Mouse (Mus musculus): ENCODE results near the gene Thbs4. TPM values are rescaled to one million over a fixed set of nuclear protein-coding genes. Genes with fewer than 3 reads are reported as not detected.
A peak's percentile ranks its signal among the peaks of the same experiment; 100 is the strongest.
"Not testable (repeated sequence)": the region's sequence is repeated elsewhere in the genome, so short reads cannot be mapped to it uniquely, and the experiment has no call there.

Gene Thbs4
- polyA plus RNA-seq (2015; fragmentation: Nextera tagmentation; extraction: Ambion mirVana), result 0.30 and 0.45 TPM in 2 replicates

- H3K27me3 ChIP-seq, result peaks cover 48% of the 10 kb centered on the region
- H3K4me2 ChIP-seq, result peak within 1 kb of the TSS; percentile 41
- no peak within 1 kb of the TSS for H3K27ac ChIP-seq (replicated peaks)
- no peak within 1 kb of the TSS for H3K9ac ChIP-seq
- peak within 1 kb of the TSS; percentile 17; the same call in 1 of the 2 replicates for H3K4me3 ChIP-seq (replicated peaks)
- H3K9me3 ChIP-seq (replicated peaks), result no peaks in the 10 kb centered on the region
- WGBS (ENCODE audit: insufficient replicate concordance), result 8% methylated on average over 41 of the region's 45 CpGs
- no peaks in the 10 kb centered on the region for H3K4me1 ChIP-seq (replicated peaks)
- no peaks in the 10 kb centered on the region for H3K36me3 ChIP-seq (replicated peaks)
- ATAC-seq (ENCODE audit: insufficient read depth), result no peak
Observed at GRCm38 (mm10) chr13:92794462-92795214, at the start of gene Thbs4. Gene Thbs4, minus strand, starts transcription at chr13:92794818.

GRCm38 (mm10) chr13:92833162-92833561 is 38.5 kb upstream of the Thbs4 start:
- Histone ChIP-seq H3K9me3 (replicated peaks) (no peaks in the 10 kb centered on the region), H3K9ac (no peak overlapping the region), H3K27me3 (no peaks in the 10 kb centered on the region), H3K36me3 (replicated peaks) (no peaks in the 10 kb centered on the region), H3K4me1 (replicated peaks) (no peaks in the 10 kb centered on the region), H3K4me2 (no peak overlapping the region), H3K27ac (replicated peaks) (no peak overlapping the region), H3K4me3 (replicated peaks) (no peak overlapping the region)
- ATAC-seq (ENCODE audit: insufficient read depth), result no peak
- WGBS (ENCODE audit: insufficient replicate concordance), result 58% methylated on average over 4 of the region's 4 CpGs

- Histone ChIP-seq H3K27ac (replicated peaks) (no peak overlapping the region), H3K9ac (no peak overlapping the region), H3K4me3 (replicated peaks) (no peak overlapping the region), H3K9me3 (replicated peaks) (no peaks in the 10 kb centered on the region), H3K27me3 (no peaks in the 10 kb centered on the region), H3K4me2 (peak overlapping the region; percentile 7; the same call in 1 of the 2 replicates), H3K36me3 (replicated peaks) (no peaks in the 10 kb centered on the region), H3K4me1 (replicated peaks) (no peaks in the 10 kb centered on the region)
- no peak for ATAC-seq (ENCODE audit: insufficient read depth)
- 24% methylated on average over 10 of the region's 10 CpGs for WGBS (ENCODE audit: insufficient replicate concordance)
Observed at GRCm38 (mm10) chr13:92828820-92829219, 34.2 kb upstream of the Thbs4 start.

- Histone ChIP-seq H3K27me3 (no peaks in the 10 kb centered on the region), H3K4me1 (replicated peaks) (no peaks in the 10 kb centered on the region), H3K9me3 (replicated peaks) (no peaks in the 10 kb centered on the region), H3K4me3 (replicated peaks) (no peak overlapping the region), H3K27ac (replicated peaks) (no peak overlapping the region), H3K36me3 (replicated peaks) (no peaks in the 10 kb centered on the region), H3K9ac (no peak overlapping the region), H3K4me2 (no peak overlapping the region)
- 58% methylated on average over 3 of the region's 3 CpGs for WGBS (ENCODE audit: insufficient replicate concordance)
- no peak for ATAC-seq (ENCODE audit: insufficient read depth)
Observed at GRCm38 (mm10) chr13:92817357-92817756, 22.7 kb upstream of the Thbs4 start.

GRCm38 (mm10) chr13:92816329-92816728 is 21.7 kb upstream of the Thbs4 start:
- H3K27me3 ChIP-seq, result no peaks in the 10 kb centered on the region
- ATAC-seq (ENCODE audit: insufficient read depth), result no peak
- H3K27ac ChIP-seq (replicated peaks), result no peak overlapping the region
- H3K36me3 ChIP-seq (replicated peaks), result no peaks in the 10 kb centered on the region
- WGBS (ENCODE audit: insufficient replicate concordance), result 44% methylated on average over 5 of the region's 5 CpGs
- H3K4me3 ChIP-seq (replicated peaks), result no peak overlapping the region
- H3K9ac ChIP-seq, result no peak overlapping the region
- no peaks in the 10 kb centered on the region for H3K4me1 ChIP-seq (replicated peaks)
- no peak overlapping the region for H3K4me2 ChIP-seq
- no peaks in the 10 kb centered on the region for H3K9me3 ChIP-seq (replicated peaks)

- not testable (repeated sequence) for H3K4me2 ChIP-seq; H3K4me1 ChIP-seq (replicated peaks); H3K27ac ChIP-seq (replicated peaks); H3K36me3 ChIP-seq (replicated peaks); H3K9me3 ChIP-seq (replicated peaks); ATAC-seq (ENCODE audit: insufficient read depth); H3K27me3 ChIP-seq; H3K4me3 ChIP-seq (replicated peaks); H3K9ac ChIP-seq
- 74% methylated on average over 1 of the region's 1 CpGs for WGBS (ENCODE audit: insufficient replicate concordance)
Observed at GRCm38 (mm10) chr13:92810592-92810991, 16.0 kb upstream of the Thbs4 start.

GRCm38 (mm10) chr13:92807849-92808248 is 13.2 kb upstream of the Thbs4 start:
- Histone ChIP-seq H3K9me3 (replicated peaks) (no peaks in the 10 kb centered on the region), H3K4me2 (no peak overlapping the region), H3K4me1 (replicated peaks) (no peaks in the 10 kb centered on the region), H3K36me3 (replicated peaks) (no peaks in the 10 kb centered on the region), H3K27me3 (no peaks in the 10 kb centered on the region), H3K9ac (no peak overlapping the region), H3K27ac (replicated peaks) (no peak overlapping the region), H3K4me3 (replicated peaks) (no peak overlapping the region)
- ATAC-seq (ENCODE audit: insufficient read depth), result no peak
- WGBS (ENCODE audit: insufficient replicate concordance), result 58% methylated on average over 3 of the region's 3 CpGs

GRCm38 (mm10) chr13:92806785-92807184 is 12.2 kb upstream of the Thbs4 start:
- ATAC-seq (ENCODE audit: insufficient read depth), result no peak
- Histone ChIP-seq H3K4me2 (no peak overlapping the region), H3K4me3 (replicated peaks) (no peak overlapping the region), H3K4me1 (replicated peaks) (no peaks in the 10 kb centered on the region), H3K9ac (no peak overlapping the region), H3K27me3 (no peaks in the 10 kb centered on the region), H3K36me3 (replicated peaks) (no peaks in the 10 kb centered on the region), H3K27ac (replicated peaks) (no peak overlapping the region), H3K9me3 (replicated peaks) (no peaks in the 10 kb centered on the region)

- H3K9ac ChIP-seq, result no peak overlapping the region
- no peak overlapping the region for H3K27ac ChIP-seq (replicated peaks)
- H3K36me3 ChIP-seq (replicated peaks), result no peaks in the 10 kb centered on the region
- no peak for ATAC-seq (ENCODE audit: insufficient read depth)
- no peaks in the 10 kb centered on the region for H3K9me3 ChIP-seq (replicated peaks)
- no peaks in the 10 kb centered on the region for H3K4me1 ChIP-seq (replicated peaks)
- no peak overlapping the region for H3K4me3 ChIP-seq (replicated peaks)
- peaks cover 26% of the 10 kb centered on the region for H3K27me3 ChIP-seq
- H3K4me2 ChIP-seq, result no peak overlapping the region
- 48% methylated on average over 7 of the region's 7 CpGs for WGBS (ENCODE audit: insufficient replicate concordance)
Observed at GRCm38 (mm10) chr13:92799306-92799925, 4.8 kb upstream of the Thbs4 start.

GRCm38 (mm10) chr13:92798830-92799229 is 4.2 kb upstream of the Thbs4 start:
- Histone ChIP-seq H3K9ac (no peak overlapping the region), H3K9me3 (replicated peaks) (no peaks in the 10 kb centered on the region), H3K4me2 (no peak overlapping the region), H3K27ac (replicated peaks) (no peak overlapping the region), H3K36me3 (replicated peaks) (no peaks in the 10 kb centered on the region), H3K27me3 (peaks cover 32% of the 10 kb centered on the region), H3K4me1 (replicated peaks) (no peaks in the 10 kb centered on the region), H3K4me3 (replicated peaks) (no peak overlapping the region)
- 41% methylated on average over 2 of the region's 2 CpGs for WGBS (ENCODE audit: insufficient replicate concordance)
- ATAC-seq (ENCODE audit: insufficient read depth), result no peak

GRCm38 (mm10) chr13:92793636-92794035 is 982 bp downstream of the Thbs4 start:
- Histone ChIP-seq H3K36me3 (replicated peaks) (no peaks in the 10 kb centered on the region), H3K27me3 (peaks cover 48% of the 10 kb centered on the region), H3K27ac (replicated peaks) (no peak overlapping the region), H3K4me3 (replicated peaks) (no peak overlapping the region), H3K9me3 (replicated peaks) (no peaks in the 10 kb centered on the region), H3K4me1 (replicated peaks) (no peaks in the 10 kb centered on the region), H3K9ac (no peak overlapping the region), H3K4me2 (no peak overlapping the region)
- 50% methylated on average over 8 of the region's 8 CpGs for WGBS (ENCODE audit: insufficient replicate concordance)
- ATAC-seq (ENCODE audit: insufficient read depth), result no peak

All from liver, embryonic 15.5 days (tissue).